Mouse (Mus musculus): ENCODE results near the gene Kifap3.

- TF ChIP-seq CTCF (IDR thresholded peaks at IDR 0.05; ENCODE audit: low read depth) = no peak
- TF ChIP-seq EP300 (IDR thresholded peaks at IDR 0.05; ENCODE audit: low read depth) = no peak
Measured at GRCm38 (mm10) chr1:163953396-163953795, 174.0 kb downstream of the Kifap3 start.

Measured in heart, postnatal 0 days (tissue).